Mouse (Mus musculus) 416B (cell line): Measurements from ENCODE around the gene Apmap.

Experiments used
- DNase-seq: peaks from one replicate; pipeline ENCODE4 v3.0.0; 2011; ENCODE audit warnings: low read depth

Apmap gene

DNA sequence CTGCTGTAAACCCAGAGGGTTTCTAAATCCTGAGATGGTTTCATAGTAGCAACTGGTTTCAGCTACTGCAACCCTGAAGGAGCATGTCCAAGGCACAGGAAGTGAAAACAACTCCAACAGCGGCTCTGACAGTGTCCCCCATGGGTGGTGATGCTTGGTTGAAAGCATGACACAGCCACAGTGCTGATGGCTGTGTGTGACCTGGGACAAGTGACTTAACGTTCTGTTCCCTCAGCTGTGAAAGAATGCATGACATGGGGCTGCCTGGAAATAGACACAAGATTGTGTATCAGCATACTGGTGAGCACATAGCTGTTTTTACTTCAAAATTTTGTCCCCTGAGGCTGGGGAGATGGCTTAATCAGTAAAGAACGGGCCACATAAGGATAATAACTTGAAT, 13.3 kb upstream of the Apmap start:
- DNase-seq, result no peak

DNA sequence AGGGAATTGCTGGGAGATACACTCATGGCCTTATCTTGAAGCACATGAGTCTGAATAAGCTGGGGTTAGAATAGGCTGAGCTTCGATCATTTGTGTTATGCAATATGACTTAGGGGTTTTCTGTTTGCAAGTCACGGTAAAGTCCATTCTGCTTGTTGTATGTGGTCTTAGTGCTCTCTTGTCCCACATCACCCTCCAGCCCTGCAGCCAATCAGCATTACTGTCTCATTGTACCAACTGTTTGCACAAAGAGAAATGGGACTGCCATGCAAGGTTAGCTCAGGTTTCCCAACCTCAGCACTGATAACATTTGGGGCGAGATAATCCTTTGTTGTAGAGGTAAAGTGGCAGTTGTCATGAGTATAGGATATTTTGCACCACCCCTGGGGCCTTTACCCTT, 1.7 kb upstream of the Apmap start:
- peak; percentile 57 for DNase-seq

DNA sequence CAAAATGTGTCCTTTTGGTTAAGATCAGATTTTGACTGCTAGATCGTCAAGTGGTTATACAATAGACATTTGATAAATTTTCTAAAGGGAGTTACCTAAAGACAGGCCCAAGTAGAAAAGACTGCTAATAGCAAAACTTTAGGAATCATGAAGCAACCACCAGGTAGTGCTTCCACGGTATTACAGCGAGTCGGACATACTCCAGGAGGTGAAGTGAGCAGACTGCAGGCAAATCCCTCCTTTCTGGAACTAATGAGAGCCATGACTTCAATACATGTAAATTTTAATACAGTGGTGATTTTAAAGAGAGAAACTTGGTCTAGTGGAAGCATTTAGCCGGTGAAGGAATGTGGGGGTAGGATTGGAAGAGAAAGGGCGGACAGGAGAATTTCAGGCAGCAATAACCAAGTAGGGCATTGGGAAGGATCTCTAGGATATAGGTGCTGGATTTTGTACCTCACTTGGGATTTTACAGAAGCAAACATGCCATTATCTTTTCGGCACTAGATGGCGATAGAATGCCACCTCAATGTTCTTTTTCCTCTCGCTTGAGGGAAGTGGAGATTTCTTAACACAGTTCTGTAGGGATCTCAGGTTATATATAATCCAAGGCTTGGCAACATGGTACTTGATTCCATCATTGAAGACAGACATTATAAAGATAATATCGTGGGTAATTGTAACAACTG, 649 bp upstream of the Apmap start:
- peak; percentile 86 for DNase-seq

DNA sequence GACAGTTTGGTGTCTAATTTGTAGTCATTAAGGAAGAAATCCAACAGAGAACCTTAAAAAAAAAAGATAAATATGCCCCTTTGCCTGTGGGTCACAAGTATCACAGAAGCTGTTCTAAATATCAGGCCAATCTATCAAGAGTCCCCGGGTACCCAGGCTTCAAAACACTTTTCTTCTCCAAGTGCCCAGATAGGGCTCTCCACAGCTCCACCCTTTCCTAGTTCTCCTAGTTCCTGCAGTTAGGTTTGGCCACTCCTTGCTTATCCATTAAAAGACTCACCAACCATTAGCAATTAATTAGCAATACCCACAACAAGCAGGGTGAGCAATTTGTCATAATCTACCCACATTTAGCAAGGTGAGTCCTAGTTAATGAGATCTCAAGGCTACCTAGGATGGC, 1.3 kb downstream of the Apmap start:
- no peak for DNase-seq

DNA sequence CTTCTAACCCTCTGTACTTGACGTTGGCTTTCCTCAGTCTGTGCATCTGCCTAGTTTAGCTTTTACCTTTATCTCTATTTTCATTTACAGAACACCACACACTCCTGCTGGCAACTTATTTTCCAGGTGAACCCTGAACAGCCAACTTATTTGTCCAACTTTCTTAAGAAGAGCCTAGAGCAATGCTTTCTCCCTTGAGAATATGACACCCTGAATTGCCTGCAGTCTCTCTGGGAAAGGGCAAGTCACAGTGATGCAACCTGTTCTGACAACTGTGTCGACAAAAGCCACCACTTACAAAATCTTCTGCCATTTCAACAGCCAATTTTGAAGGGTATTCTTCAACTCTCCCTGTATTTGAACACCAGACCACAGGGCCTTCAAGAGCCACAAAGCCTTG, 3.6 kb downstream of the Apmap start:
- peak; percentile 50 for DNase-seq

DNA sequence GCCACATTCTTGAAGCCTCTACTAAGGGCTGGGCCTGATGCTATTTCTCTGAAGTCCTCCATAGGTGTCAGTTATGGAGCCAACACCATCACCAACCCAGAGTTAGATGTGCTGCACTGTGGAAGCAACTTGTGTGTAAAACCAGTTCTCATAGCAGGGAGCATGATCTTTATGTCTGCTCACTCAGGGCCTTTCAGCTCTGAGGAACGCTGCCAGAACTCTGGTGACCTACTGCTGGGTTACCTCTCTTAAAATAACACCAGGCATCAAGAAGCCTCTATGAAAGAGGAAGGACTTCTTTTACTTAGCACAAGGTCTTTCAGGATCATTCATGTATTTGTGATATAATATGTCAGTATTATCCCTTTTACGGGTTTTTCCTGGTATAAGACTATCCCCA, 6.2 kb downstream of the Apmap start:
- DNase-seq, result no peak

DNA sequence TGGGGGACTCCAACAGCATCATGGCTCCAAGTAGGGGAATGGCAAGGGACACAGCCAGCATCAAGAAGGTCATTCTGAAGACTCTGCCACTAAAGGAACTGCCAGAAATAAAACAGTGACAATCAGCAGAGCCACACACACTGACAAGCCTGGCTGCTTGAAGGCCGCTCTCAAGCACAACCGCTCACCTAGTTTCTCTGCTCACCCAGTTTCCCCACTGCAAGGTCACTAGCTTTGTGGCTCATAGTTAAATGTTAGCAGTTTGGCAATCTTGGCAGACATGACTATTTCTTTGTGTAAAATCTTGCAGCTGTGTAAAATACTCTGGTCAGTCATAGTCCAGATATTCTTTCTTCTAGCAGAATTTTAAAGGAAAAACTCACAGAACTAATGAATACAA, 8.1 kb downstream of the Apmap start:
- no peak for DNase-seq

DNA sequence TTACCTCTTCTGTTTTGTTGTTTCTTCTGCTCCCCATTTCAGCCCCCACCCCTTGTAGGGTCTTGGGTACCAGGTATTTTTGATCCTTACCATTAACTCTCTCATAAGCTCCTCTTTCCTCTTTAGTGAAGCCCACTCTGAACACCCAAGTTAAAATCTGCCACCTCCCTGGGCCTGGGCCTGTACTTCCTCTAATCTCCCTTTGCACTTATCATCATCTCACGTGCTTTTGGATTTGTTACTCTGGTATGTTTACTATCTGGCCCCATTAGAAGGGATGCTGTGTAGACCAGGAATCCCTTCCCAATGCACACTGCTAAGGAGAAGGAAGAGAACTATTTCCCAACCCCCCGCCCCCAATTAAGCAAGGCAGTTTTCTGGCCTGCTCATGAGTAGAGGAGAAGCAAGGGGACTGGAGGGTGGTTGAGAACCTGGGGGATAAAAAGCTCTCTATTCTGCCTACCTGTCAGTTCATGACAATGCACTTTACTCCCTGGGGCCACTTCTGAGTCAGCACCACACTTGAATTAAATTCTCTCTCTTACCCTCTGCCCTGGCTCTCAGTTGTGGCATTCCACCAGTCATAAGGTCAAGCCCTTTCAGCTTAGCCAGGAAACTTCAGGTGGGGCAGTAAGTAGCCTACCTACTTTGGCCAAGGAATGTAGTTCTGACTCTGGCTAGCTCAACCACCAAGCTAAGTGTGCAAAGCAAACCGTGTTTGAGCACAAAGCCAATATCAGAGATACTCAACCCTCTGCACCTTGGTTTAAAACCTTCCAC, 12.8 kb downstream of the Apmap start:
- no peak for DNase-seq

DNA sequence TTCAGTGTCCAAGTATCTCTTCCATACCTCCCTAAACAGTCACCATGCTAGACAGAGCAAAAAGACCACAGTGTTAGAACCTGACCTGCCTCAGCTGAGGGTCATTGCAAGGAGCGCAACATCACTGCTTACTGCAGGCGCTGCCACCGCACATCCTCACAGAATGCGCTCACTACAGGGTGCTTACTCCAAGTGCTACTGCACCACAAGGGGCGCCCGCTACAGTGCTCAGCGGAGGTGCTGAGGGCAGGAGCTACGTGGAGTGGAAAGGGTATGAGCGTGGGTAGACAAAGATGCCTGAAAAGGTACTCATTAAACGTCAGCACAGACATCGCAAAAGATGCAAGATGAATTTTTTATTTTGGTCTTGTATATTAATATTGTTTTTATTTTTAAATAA, 19.3 kb downstream of the Apmap start:
- no peak for DNase-seq

DNA sequence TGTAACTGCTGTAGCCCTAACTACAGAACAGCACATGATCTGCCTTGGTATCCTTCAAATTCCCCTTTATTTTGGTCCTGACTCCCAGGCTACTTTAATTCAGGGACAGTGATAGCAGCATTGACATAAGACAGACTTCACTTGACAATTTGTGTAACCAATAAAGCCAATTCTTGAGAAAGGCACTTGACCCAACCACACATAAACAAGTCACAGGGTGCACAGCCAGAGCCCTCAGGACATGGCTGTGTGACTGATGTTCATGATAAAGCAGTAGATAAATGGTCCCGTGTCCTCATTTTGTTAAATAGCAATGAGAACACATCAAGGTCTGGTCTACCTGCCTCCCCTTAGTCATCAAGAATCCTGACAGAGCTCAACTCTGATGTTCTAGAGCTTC, 28.7 kb downstream of the Apmap start:
- no peak for DNase-seq

DNA sequence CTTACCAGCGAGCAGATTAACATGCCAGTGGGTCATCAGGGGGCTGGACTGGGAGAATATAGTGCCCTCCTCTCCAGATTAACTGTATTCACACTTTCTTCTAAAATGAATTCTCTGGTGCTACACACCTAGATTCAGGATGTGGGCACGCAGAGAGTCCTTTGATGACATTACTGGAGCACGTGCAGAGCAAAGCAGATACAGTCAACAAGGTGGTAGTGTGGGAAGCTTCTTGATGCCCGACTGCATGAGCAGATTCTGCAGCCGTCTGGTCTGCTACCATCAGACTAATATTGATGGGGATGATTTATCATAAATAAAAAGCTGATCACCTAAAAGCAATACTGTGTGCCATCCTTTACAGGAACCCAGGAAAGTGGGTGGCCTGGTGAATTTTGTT, 29.8 kb downstream of the Apmap start:
- DNase-seq, result no peak

DNA sequence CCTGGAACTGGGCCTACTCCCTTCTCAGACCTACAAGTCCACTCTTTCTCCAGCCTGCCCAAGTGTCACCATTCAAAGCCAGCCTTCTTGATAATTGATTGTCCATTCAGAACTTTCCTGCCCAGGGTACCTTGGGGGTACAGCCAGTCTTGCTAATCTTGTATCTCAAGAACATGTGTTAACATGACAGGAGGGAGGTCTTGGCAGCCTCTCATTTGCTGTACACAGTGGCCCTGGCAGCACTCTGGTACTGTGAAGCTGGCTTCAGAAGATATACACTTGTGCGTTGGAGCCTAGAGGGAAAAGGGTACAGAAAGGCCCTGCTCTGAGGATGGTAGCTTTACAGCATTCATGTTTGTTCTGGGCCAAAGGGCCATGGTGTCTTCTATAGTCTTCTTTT, 32.1 kb downstream of the Apmap start:
- no peak for DNase-seq

DNA sequence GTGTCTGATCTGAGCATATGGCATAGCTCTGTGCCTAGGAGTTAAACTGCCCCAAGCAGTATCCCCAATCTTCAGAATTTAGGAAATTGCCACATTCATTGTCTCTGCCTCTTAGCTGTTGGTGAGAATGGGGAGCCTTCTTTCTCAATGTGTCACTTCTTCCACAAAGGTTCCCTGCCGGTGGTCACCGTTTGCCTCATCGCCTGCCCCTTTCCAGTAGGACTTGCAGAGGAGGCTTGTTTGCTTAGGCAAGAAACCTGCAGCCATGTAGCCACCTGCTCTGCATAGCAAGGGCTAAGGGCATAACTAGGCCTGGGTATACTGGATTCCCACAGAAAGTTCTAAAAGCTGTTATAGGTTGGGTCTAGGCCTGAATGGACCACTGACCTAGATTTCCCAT, 35.9 kb downstream of the Apmap start:
- DNase-seq, result peak; percentile 48

DNA sequence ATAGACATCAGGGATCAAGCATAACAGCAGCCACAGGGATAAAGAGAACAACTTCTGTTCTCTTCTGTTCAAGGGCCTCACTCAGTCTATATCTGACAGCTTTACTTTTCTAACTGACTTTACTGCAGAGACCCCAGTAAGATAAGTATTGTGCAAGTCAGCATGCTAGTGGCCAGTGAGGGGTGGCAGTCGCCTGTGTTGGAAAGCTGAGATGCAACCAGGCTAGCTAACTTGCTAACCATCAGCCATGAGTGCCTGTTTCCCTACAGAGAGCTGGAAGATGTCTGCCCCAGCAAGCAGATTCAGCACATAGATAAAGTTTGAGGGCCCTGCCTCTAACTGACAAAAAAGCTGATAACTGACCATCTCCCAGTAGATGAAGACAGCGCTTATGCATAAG, 37.6 kb downstream of the Apmap start:
- peak; percentile 57 for DNase-seq

DNA sequence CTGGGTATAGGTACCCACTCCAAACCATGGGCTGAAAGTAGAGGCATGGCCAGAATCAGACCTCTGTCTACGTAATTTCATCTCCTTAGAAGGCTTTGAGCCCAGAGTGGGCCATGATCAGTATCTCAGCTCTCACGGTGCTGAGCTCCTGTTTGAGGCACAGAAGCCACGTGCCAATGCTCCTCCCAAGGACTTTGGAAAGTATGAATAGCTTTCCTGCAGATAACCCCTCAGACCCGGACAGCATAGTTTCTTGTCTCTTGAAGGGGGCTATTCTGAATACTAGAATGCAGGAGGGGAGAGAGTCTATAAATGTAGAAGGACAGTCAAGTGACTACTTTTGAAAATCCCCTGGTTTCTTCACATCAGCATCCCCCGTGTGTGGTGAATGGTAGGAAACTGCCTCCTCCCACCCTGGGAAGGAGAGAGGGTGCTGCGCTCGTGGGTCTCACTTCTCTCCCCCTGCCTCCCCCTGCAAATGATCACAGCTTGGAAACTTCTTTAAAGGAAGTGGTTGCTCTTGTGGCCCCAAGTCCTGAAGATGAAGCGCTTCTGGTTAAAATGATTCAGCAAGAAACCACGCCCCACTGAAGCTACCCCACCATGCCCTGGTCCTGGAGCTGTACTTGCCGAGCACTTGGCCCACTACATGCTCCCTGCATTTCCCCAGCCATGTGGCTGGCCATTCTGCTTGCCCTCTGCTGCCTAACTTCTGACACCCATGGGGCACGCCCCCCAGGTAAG, 38.3 kb downstream of the Apmap start, which contains the start of gene Cst7:
Gene Cst7 (plus strand): TSS at position 569 of the 744 bp plus-strand sequence.
- DNase-seq, result peak; percentile 94

DNA sequence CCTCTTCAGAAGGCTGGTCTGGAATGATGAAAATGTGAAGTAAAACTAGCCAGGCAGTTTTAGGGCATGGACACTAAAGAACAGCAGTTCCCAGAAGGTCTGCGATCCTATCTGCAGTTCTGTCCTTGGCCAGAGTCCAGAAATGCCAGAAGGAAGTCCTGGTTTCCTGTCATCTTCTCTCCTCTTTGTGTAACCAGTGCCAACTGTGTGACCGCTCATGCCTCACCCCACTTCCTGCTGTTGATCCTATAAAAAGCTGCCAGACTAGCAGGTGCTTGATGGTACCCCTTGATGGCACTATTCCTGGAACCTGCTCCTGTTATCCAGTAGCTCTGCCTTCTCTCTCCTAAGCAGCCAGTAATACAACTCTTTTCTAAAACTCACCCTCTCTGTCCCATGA, 41.3 kb downstream of the Apmap start:
- DNase-seq, result peak; percentile 91

DNA sequence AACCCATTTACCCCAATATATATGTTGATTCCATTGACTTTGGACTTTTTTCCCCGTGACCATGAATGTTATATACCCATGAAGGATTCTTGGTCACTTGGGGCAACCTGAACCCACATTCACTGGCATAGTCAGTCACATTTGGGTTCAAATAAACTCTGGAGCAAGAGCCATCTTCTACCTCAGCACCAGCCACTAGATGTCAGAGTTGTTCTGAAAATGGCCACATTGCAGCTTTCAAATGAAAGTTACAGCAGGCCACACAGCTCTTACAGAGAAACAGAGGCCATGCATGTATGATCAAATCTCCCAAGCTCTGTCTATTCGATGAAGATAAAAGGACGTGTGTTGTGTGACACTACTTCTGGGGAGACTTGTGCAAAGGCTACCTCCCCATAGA, 49.8 kb downstream of the Apmap start:
- peak; percentile 81 for DNase-seq

DNA sequence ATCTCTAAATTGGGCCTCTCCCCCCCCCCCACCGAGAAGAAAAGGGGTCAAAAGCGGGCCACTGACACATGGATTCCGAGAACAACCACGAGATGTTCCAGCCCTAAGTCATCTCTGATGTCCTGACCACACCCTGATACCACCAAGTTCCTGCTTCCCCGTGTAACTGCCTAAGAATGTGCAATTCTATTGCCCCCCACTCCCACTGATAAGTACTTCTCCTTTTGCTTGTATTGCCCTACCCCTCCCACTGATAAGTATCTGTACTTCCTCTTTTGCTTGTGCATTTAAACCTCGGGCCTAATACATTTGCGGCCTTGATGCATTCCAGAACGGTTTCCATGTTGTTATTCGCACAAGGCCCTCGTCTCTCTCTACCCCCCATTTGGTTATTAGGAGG, 58.8 kb downstream of the Apmap start:
- DNase-seq, result peak; percentile 43
